Mouse (Mus musculus) lung, embryonic 14.5 days (tissue): ENCODE measurements at regions not wholly inside any gene's neighbourhood (a gene's known extent, or its start where the extent isn't known, plus 50 kb on each side); places are given as distances from the start of the nearest gene placed in this dataset.

Experiments used
- ATAC-seq: fragments of 200-750 bp; cut with Nextera tagmentation; 2 replicates; pipeline ENCODE4 v1.8.0; 2017; ENCODE audit warnings: mild to moderate bottlenecking, moderate TSS enrichment, moderate library complexity; ENCODE audit not compliant: insufficient read depth
- DNase-seq: peaks from one replicate; pipeline ENCODE4 v3.0.0-alpha.2; 2015
- H3K27ac ChIP-seq: fragments of 300-500 bp; sonication (generic); 2 replicates; pipeline ENCODE4 v1.5.1; 2014; ENCODE audit warnings: low read depth, mild to moderate bottlenecking, moderate library complexity
- H3K27me3 ChIP-seq: fragments of 300-500 bp; sonication (generic); 2 replicates; pipeline ENCODE4 v1.6.1; 2014; ENCODE audit warnings: low read length, control low read depth; ENCODE audit not compliant: insufficient read depth
- H3K36me3 ChIP-seq: fragments of 300-500 bp; sonication (generic); 2 replicates; pipeline ENCODE4 v1.6.1; 2014; ENCODE audit warnings: control low read depth; ENCODE audit not compliant: insufficient read depth
- H3K4me1 ChIP-seq: fragments of 300-500 bp; sonication (generic); 2 replicates; pipeline ENCODE4 v1.6.1; 2014; ENCODE audit warnings: antibody characterized with exemption, control low read depth; ENCODE audit not compliant: insufficient read depth
- H3K4me2 ChIP-seq: fragments of 300-500 bp; sonication (generic); 2 replicates; pipeline ENCODE4 v1.6.1; 2014; ENCODE audit warnings: mild to moderate bottlenecking
- H3K4me3 ChIP-seq: fragments of 300-500 bp; sonication (generic); 2 replicates; pipeline ENCODE4 v1.5.1; 2014; ENCODE audit warnings: low read depth, low read length
- H3K9ac ChIP-seq: fragments of 300-500 bp; sonication (generic); 2 replicates; pipeline ENCODE4 v1.6.1; 2014
- H3K9me3 ChIP-seq: fragments of 300-500 bp; sonication (generic); 2 replicates; pipeline ENCODE4 v1.6.1; 2016; ENCODE audit warnings: low read depth, low read length, control low read depth
- CTCF ChIP-seq: IDR thresholded peaks from 2 replicates; pipeline ENCODE4 v1.5.1; 2016; ENCODE audit warnings: antibody characterized with exemption, low read depth
- WGBS: fragments of 180-500 bp; shearing (Covaris S2); extraction: QIAGEN DNeasy Blood & Tissue Kit; methylation state at CpG from one replicate; pipeline ENCODE4 v1.1.7; 2014; 5-methylcytosine and 5-hydroxymethylcytosine counted together

DNA sequence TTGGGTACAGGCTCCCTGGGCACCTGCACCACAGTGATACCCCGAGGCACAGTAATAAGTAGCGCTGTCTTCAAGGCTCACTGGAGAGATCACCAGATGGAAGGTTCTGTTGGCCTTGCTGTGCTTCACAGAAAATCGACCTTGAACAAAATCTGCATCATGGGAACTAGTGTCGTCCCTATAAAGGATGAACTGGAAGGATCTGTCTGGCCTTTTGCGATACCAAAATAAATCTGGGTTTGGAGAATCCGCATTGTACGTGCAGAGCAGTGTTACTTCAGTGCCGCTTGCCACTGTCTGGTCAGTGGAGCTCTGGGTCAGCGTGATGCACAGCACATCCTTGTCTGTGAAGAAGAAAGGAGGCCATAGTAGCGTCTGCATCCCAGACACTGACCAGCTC, 105.3 kb downstream of the Dad1 start:
- no peak for DNase-seq
- TF ChIP-seq CTCF, result no peak
- 87% methylated on average over 10 of the region's 10 CpGs for WGBS
- Histone ChIP-seq H3K4me3 (no peak overlapping the region), H3K4me2 (no peak overlapping the region), H3K27ac (no peak overlapping the region), H3K27me3 (no peaks in the 10 kb centered on the region), H3K9ac (no peak overlapping the region), H3K36me3 (no peaks in the 10 kb centered on the region), H3K9me3 (no peaks in the 10 kb centered on the region), H3K4me1 (peaks cover 10% of the 10 kb centered on the region)
- no peak for ATAC-seq

DNA sequence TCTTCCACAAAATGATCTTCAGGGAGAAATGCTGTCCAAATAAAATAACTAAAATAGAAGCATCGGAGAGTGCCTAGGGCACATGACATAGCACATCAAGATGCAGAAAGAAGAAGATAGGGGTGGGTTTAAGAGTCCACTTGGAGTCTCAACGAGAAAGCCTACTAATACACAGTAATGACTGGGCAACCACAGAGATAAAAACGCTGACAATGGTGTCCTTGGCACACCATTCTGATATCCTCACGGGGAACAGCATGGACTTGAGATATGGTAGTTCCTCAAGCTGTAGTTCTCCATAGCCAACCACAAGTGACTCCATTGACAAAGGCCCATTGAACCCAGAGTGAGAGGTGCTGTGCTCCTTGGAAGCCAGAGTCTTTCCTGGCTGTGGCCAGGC, 105.8 kb downstream of the Dad1 start:
- TF ChIP-seq CTCF, result no peak
- 84% methylated on average over 4 of the region's 4 CpGs for WGBS
- H3K9ac ChIP-seq, result no peak overlapping the region
- no peak overlapping the region for H3K27ac ChIP-seq
- peaks cover 10% of the 10 kb centered on the region for H3K4me1 ChIP-seq
- no peak overlapping the region for H3K4me2 ChIP-seq
- no peaks in the 10 kb centered on the region for H3K27me3 ChIP-seq
- no peak overlapping the region for H3K4me3 ChIP-seq
- ATAC-seq (no peak), DNase-seq (no peak)
- H3K36me3 ChIP-seq, result no peaks in the 10 kb centered on the region
- no peaks in the 10 kb centered on the region for H3K9me3 ChIP-seq

DNA sequence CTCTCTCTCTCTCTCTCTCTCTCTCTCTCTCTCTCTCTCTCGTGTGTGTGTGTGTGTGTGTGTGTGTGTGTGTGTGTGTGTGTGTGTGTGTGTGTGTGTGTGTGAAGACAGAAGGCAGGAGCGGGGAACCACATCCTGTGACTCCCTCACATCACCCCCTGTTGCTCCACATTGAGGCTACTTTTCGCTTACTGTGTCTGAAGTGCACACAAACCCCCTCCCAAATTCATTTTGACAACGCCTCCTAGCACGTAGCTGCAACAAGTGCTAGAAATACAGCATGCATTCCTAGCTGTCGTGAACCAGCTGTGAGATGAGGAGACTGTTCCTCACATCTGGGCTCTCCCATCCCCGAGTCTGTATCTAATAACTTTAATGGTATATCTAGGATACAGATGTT, 106.4 kb downstream of the Dad1 start:
- Histone ChIP-seq H3K4me3 (no peak overlapping the region), H3K4me1 (peaks cover 8% of the 10 kb centered on the region), H3K9me3 (no peaks in the 10 kb centered on the region), H3K9ac (no peak overlapping the region), H3K27ac (no peak overlapping the region), H3K4me2 (no peak overlapping the region), H3K36me3 (no peaks in the 10 kb centered on the region), H3K27me3 (no peaks in the 10 kb centered on the region)
- 51% methylated on average over 6 of the region's 7 CpGs for WGBS
- no peak for TF ChIP-seq CTCF
- no peak for DNase-seq
- ATAC-seq, result no peak

DNA sequence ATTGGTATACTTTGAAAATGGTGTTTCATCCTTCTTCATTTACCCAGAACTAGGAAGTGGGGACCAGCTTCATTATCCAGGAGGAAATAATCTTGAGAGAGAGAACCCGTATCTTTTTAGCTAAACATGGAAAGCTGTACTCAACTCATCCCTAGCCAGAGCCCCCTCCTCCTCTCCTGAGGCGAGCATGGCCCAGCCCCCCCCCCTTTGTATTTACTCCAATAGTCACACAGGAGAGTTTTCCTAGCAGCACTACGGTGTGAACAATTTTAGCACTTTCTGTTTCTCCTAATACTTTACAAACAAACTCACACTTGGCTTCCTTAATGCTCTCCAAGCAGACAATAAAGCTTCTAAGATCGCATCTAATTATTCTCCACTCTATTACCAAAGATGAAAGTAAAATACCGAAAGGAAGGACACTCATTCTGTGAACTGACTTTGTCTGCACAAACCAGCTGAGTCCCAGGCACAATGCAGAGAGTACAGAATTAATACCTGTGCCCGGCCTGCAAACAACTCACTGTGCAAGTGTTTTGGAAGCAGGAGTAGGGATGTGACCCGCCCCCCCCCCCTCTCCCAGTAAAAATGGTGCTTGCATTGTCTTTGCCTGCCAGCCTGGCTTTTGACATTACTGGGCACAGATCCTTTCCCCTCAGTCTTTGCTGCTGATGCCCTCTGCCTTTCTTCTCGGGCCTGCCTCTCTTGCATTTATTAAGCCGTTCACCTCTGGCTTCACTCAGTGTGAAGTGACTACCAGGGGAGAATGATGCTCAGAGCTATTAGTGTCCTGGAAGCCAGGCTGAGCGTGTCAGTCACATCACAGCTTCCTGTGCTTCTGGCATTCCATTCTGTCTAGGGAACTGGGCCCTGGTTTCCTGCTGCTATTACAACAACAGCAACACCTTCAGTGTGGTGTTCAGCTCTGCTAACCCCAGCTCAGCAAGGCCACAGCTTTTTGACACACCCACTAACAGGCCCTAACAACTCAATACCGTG, 107.9 kb downstream of the Dad1 start:
- DNase-seq (peak; percentile 37), ATAC-seq (peak; percentile 31; the same call in 1 of the 2 replicates)
- H3K4me2 ChIP-seq, result no peak overlapping the region
- TF ChIP-seq CTCF, result no peak
- no peaks in the 10 kb centered on the region for H3K36me3 ChIP-seq
- H3K9ac ChIP-seq, result no peak overlapping the region
- no peaks in the 10 kb centered on the region for H3K27me3 ChIP-seq
- H3K4me1 ChIP-seq, result peaks cover 3% of the 10 kb centered on the region; the same call in 1 of the 2 replicates
- H3K4me3 ChIP-seq, result no peak overlapping the region
- no peaks in the 10 kb centered on the region for H3K9me3 ChIP-seq
- no peak overlapping the region for H3K27ac ChIP-seq
- 34% methylated on average over 11 of the region's 11 CpGs for WGBS

DNA sequence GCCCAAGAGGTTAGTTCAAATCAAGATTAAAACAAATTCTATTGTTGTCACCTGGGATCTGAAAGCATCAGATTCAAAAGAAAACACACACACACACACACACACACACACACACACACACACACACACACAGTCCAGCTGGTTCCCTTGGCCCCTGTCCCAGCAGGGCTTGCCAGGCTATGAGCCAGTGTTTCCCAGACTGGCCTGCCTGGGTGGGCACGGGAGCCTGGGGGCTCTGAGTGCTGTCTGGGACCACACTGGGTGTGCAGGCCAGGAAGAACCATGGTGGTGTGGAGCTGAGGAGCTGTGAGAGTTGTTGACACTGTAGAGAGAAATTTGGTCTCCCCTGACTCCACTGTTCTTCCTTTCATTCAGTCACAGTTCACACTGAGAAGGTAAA, 110.1 kb downstream of the Dad1 start:
- WGBS, result 18% methylated on average over 1 of the region's 1 CpGs
- DNase-seq (peak; percentile 37), ATAC-seq (no peak)
- no peak overlapping the region for H3K9ac ChIP-seq
- no peak overlapping the region for H3K4me3 ChIP-seq
- H3K9me3 ChIP-seq, result no peaks in the 10 kb centered on the region
- H3K4me1 ChIP-seq, result peaks cover 3% of the 10 kb centered on the region; the same call in 1 of the 2 replicates
- no peaks in the 10 kb centered on the region for H3K27me3 ChIP-seq
- no peak overlapping the region for H3K4me2 ChIP-seq
- TF ChIP-seq CTCF, result no peak
- H3K36me3 ChIP-seq, result no peaks in the 10 kb centered on the region
- no peak overlapping the region; the same call in 1 of the 2 replicates for H3K27ac ChIP-seq

DNA sequence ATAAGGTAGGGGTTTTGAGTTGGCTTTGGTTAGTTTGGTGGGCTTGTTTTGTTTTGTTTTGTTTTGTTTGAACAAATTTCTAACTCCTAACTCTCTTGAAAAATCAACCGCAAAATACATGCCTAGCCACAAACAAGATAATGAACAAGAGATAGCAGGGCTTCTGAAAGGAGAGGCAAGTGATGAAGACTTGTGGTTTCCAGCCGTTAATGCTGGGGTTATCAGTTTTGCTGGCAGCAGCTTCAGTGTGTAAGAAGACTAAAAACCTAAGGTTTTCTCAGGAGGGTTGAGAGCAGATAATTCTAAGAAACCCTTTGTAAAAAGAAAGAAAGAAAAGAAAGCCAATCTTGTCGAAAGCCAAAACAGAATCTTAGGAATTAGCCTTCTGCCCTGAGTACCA, 115.6 kb downstream of the Dad1 start:
- WGBS, result 61% methylated on average over 3 of the region's 3 CpGs
- TF ChIP-seq CTCF, result no peak

DNA sequence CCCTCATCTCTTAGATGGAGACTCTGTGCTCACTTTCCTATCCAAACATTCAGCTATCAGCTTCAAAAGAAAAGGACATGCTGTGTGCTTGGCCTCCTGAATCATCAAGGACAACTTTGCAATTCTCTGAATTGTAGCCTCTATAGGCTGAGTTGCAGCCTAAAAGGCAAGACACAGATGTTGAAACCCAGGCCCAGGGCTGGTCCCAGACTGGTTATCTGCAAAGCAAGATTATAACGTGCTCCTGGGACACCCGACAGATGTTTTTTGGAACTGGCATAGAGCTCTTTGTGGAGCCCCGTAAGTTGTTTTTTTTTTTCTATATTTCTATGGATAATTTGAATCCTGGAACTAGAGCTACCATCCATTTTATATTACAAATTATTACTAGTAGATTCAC, 117.4 kb downstream of the Dad1 start:
- H3K4me1 ChIP-seq, result no peaks in the 10 kb centered on the region
- DNase-seq (no peak), ATAC-seq (no peak)
- H3K4me2 ChIP-seq, result no peak overlapping the region
- TF ChIP-seq CTCF, result no peak
- WGBS, result 63% methylated on average over 3 of the region's 3 CpGs
- H3K4me3 ChIP-seq, result no peak overlapping the region
- H3K36me3 ChIP-seq, result no peaks in the 10 kb centered on the region
- H3K27me3 ChIP-seq, result no peaks in the 10 kb centered on the region
- no peaks in the 10 kb centered on the region for H3K9me3 ChIP-seq
- H3K27ac ChIP-seq, result no peak overlapping the region
- H3K9ac ChIP-seq, result no peak overlapping the region

More for the DNA sequence above, 115.6 kb downstream of the Dad1 start:
- no peak for ATAC-seq
- Histone ChIP-seq H3K27ac (no peak overlapping the region), H3K4me3 (no peak overlapping the region), H3K4me2 (no peak overlapping the region), H3K27me3 (no peaks in the 10 kb centered on the region), H3K9me3 (no peaks in the 10 kb centered on the region), H3K9ac (no peak overlapping the region), H3K4me1 (no peaks in the 10 kb centered on the region), H3K36me3 (no peaks in the 10 kb centered on the region)
- no peak for DNase-seq
